13 mouse cellular contexts compared by ENCODE assay signal in genomic region chr4:133400098-133400497, GRCm38 (mm10). TPM values are rescaled to one million over a fixed set of nuclear protein-coding genes. Genes with fewer than 3 reads are reported as not detected.
DNase-seq lines count a peak whose midpoint lies in the region; ATAC-seq and TF ChIP-seq lines count a peak whose summit lies in the region.
"Had no signal": no experiment of that assay in that cellular context is flagged by ENCODE, and none has a peak within 500 bp of the region (broad histone marks: within the 10 kb centered on the region; RNA-seq: fewer than 3 reads in every experiment).

No protein-coding gene starts in this region.

- 0 out of 2 replicates have a peak, but pooled peaks cover 4% of the 10 kb centered on the region for H3K36me3 ChIP-seq in intestine, embryonic 14.5 days (ENCODE audit: control insufficient read depth, insufficient read depth, low read length)
- no peaks in the 10 kb centered on the region for H3K36me3 ChIP-seq in intestine, postnatal 0 days (ENCODE audit: control insufficient read depth, insufficient read depth)
- no peaks in the 10 kb centered on the region for H3K36me3 ChIP-seq in embryonic facial prominence, embryonic 13.5 days

- H3K4me2 ChIP-seq in intestine, embryonic 14.5 days (ENCODE audit: low read length), result no peak overlapping the region
- H3K4me2 ChIP-seq in intestine, postnatal 0 days (replicated peaks; ENCODE audit: low read depth), result no peak overlapping the region
- H3K4me2 ChIP-seq in embryonic facial prominence, embryonic 13.5 days, result no peak overlapping the region

- H3K9me3 ChIP-seq in intestine, embryonic 14.5 days (ENCODE audit: control insufficient read depth, low read length), result no peaks in the 10 kb centered on the region
- no peaks in the 10 kb centered on the region for H3K9me3 ChIP-seq in intestine, postnatal 0 days (ENCODE audit: control insufficient read depth)
- no peaks in the 10 kb centered on the region for H3K9me3 ChIP-seq in embryonic facial prominence, embryonic 13.5 days
- H3K9me3 ChIP-seq: forebrain, embryonic 10.5 days had no signal

- DNase-seq in gastrocnemius, postnatal 25 days, result peak; percentile 54
- no peak for DNase-seq in gastrocnemius, postnatal 14 days
- DNase-seq in intestine, embryonic 14.5 days (ENCODE audit: low spot score), result no peak
- DNase-seq in skeletal muscle tissue, adult 2 months (ENCODE audit: low read depth, low spot score), result peak; percentile 62
- no peak for DNase-seq in spleen, postnatal 10 days (ENCODE audit: low spot score in 2 of 2)
- DNase-seq: lung, adult 2 months; midbrain, embryonic 14.5 days; thymus, adult 18-20 months had no signal

- WGBS in intestine, embryonic 14.5 days, result 43% methylated on average over 7 of the region's 7 CpGs
- WGBS in intestine, postnatal 0 days, result 74% methylated on average over 7 of the region's 7 CpGs
- WGBS in embryonic facial prominence, embryonic 13.5 days, result 32% methylated on average over 7 of the region's 7 CpGs

- no peak for ATAC-seq in intestine, embryonic 14.5 days (replicated peaks; ENCODE audit: low FRiP score, low TSS enrichment, low read depth)
- no peak for ATAC-seq in intestine, postnatal 0 days
- no peak for ATAC-seq in embryonic facial prominence, embryonic 13.5 days (ENCODE audit: insufficient number of reproducible peaks, insufficient read depth, low FRiP score, low TSS enrichment, low read depth)
- ATAC-seq: hindbrain, embryonic 16.5 days had no signal

- H3K9ac ChIP-seq in intestine, embryonic 14.5 days (ENCODE audit: low read length), result no peak overlapping the region
- H3K9ac ChIP-seq in intestine, postnatal 0 days (ENCODE audit: low read depth, low read length), result no peak overlapping the region
- H3K9ac ChIP-seq in embryonic facial prominence, embryonic 13.5 days, result no peak overlapping the region

- no peaks in the 10 kb centered on the region for H3K27me3 ChIP-seq in intestine, embryonic 14.5 days (replicated peaks; ENCODE audit: control insufficient read depth, insufficient read depth, low read length)
- no peaks in the 10 kb centered on the region for H3K27me3 ChIP-seq in intestine, postnatal 0 days (replicated peaks; ENCODE audit: control insufficient read depth, insufficient read depth, low read length)
- no peaks in the 10 kb centered on the region for H3K27me3 ChIP-seq in embryonic facial prominence, embryonic 13.5 days

- H3K4me1 ChIP-seq in intestine, embryonic 14.5 days (replicated peaks; ENCODE audit: control insufficient read depth, insufficient read depth, low read length), result peaks cover 30% of the 10 kb centered on the region
- no peaks in the 10 kb centered on the region for H3K4me1 ChIP-seq in intestine, postnatal 0 days (replicated peaks; ENCODE audit: control insufficient read depth, insufficient read depth, low read length)
- peaks cover 40% of the 10 kb centered on the region for H3K4me1 ChIP-seq in embryonic facial prominence, embryonic 13.5 days

- intact Hi-C loops in gastrocnemius, postnatal 14 days (cut with DNase I; ENCODE audit: low total_unique reads), result no loop called here

- no peak overlapping the region for H3K4me3 ChIP-seq in intestine, embryonic 14.5 days (ENCODE audit: low read depth, low read length)
- no peak overlapping the region for H3K4me3 ChIP-seq in intestine, postnatal 0 days (ENCODE audit: low read depth, low read length)
- no peak overlapping the region for H3K4me3 ChIP-seq in embryonic facial prominence, embryonic 13.5 days
- H3K4me3 ChIP-seq: forebrain, embryonic 10.5 days had no signal

- H3K27ac ChIP-seq in intestine, embryonic 14.5 days (ENCODE audit: low read depth), result 0 out of 2 replicates have a peak overlapping the region, but pooled peaks have one; percentile 10
- no peak overlapping the region for H3K27ac ChIP-seq in intestine, postnatal 0 days (ENCODE audit: low read depth, low read length)
- H3K27ac ChIP-seq in embryonic facial prominence, embryonic 13.5 days, result peak overlapping the region; percentile 55; the same call in 1 of the 2 replicates
- H3K27ac ChIP-seq: forebrain, embryonic 10.5 days; kidney, postnatal 0 days had no signal

- no peak for TF ChIP-seq CTCF in intestine, postnatal 0 days (IDR thresholded peaks at IDR 0.05; ENCODE audit: low read depth)

RNA-seq across cellular contexts. Expression of gene Slc9a1, which starts 30.6 kb away (rescaled TPM):
- 1 to 10 TPM; 8.0 to 9.1 TPM for total RNA-seq in gastrocnemius, postnatal 25 days (2021)
- 10 to 100 TPM in 1 of 2 experiments, 1 to 10 TPM in 1; 10.0 to 12.8 TPM for total RNA-seq in gastrocnemius, postnatal 14 days (2021)
- polyA plus RNA-seq in intestine, embryonic 14.5 days (2014; fragmentation: Nextera tagmentation; extraction: Ambion mirVana), result 11.0 and 11.6 TPM in 2 replicates
- polyA plus RNA-seq in intestine, postnatal 0 days (2015; fragmentation: Nextera tagmentation; extraction: Ambion mirVana), result 5.7 and 6.1 TPM in 2 replicates
- polyA plus RNA-seq in embryonic facial prominence, embryonic 13.5 days (2015; fragmentation: Nextera tagmentation; extraction: Ambion mirVana), result 8.6 and 9.4 TPM in 2 replicates

RNA-seq across cellular contexts. Expression of gene Wdtc1, which starts 46.8 kb away (rescaled TPM):
- total RNA-seq in gastrocnemius, postnatal 25 days (2021), result 10 to 100 TPM; 76.3 to 85.0 TPM
- 10 to 100 TPM; 49.4 to 54.9 TPM for total RNA-seq in gastrocnemius, postnatal 14 days (2021)
- 16.7 and 18.2 TPM in 2 replicates for polyA plus RNA-seq in intestine, embryonic 14.5 days (2014; fragmentation: Nextera tagmentation; extraction: Ambion mirVana)
- polyA plus RNA-seq in intestine, postnatal 0 days (2015; fragmentation: Nextera tagmentation; extraction: Ambion mirVana), result 7.2 and 8.2 TPM in 2 replicates
- 13.9 and 14.3 TPM in 2 replicates for polyA plus RNA-seq in embryonic facial prominence, embryonic 13.5 days (2015; fragmentation: Nextera tagmentation; extraction: Ambion mirVana)

Comparison
In these comparisons a context has a peak if more than half of its experiments do, and no peak if none do; other contexts are left out.
1. DNase-seq: peak in gastrocnemius, postnatal 25 days (single experiment) and skeletal muscle tissue, adult 2 months (single experiment); none in gastrocnemius, postnatal 14 days (single experiment), intestine, embryonic 14.5 days (single experiment) and spleen, postnatal 10 days (0 of 2).